Mouse (Mus musculus): Measurements from ENCODE around the gene Tcirg1.

- TF ChIP-seq POLR2A (IDR thresholded peaks at IDR 0.05; ENCODE audit: insufficient read depth, low read depth, low read length) (no peak), CTCF (IDR thresholded peaks at IDR 0.05) (no peak)
Measured at GRCm38 (mm10) chr19:3942315-3942714, 35.4 kb upstream of the Tcirg1 start.
